Mouse (Mus musculus) testis, adult 2 months (tissue): ENCODE results near the gene Ifi47.

Experiments used
- CTCF ChIP-seq: fragments of 200-500 bp; IDR thresholded peaks from 2 replicates; pipeline ENCODE4 v1.5.1; 2012; ENCODE audit warnings: low read depth, mild to moderate bottlenecking, inconsistent platforms, low read length, moderate library complexity; ENCODE audit not compliant: control insufficient read depth, insufficient read depth, insufficient replicate concordance
- POLR2A ChIP-seq: fragments of 200-500 bp; IDR thresholded peaks from 2 replicates; pipeline ENCODE4 v1.6.1; 2012; ENCODE audit warnings: low read depth, mild to moderate bottlenecking, inconsistent platforms, low read length, moderate library complexity; ENCODE audit not compliant: control insufficient read depth

- no peak for TF ChIP-seq CTCF
- TF ChIP-seq POLR2A, result no peak
Observed at GRCm38 (mm10) chr11:49086858-49087361, 10.5 kb downstream of the Ifi47 start.
